In the genomic region with DNA sequence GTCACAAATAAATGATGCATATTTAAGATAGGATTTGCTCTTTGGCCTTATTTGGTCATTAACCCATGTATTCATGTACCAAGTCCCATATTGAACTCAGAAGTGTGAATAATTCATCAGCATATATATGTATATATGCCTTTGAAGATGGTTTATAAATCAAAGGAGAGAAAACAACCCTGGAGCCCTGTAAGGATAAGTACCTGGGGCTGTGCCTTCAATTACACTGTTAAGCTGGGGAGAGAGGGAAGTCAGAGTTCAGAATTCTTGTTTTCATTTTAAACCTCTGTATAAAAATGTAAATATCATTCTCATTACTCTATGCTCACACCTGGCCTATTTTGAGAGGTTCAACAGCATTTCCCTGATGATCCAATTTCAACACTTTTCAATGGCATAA, we compare ENCODE assay signal across 19 mouse cellular contexts.
"Had no signal": no experiment of that assay in that cellular context is flagged by ENCODE, and none has a peak within 500 bp of the region (broad histone marks: within the 10 kb centered on the region; RNA-seq: fewer than 3 reads in every experiment).

No protein-coding gene starts in this region.

- ATAC-seq: hindbrain, embryonic 16.5 days; hindbrain, postnatal 0 days; inflammation-experienced regulatory T-cells, adult 6 months; intestine, embryonic 15.5 days; intestine, embryonic 16.5 days; intestine, postnatal 0 days had no signal

- H3K27ac ChIP-seq: heart, embryonic 10.5 days; heart, embryonic 13.5 days; heart, embryonic 15.5 days; hindbrain, embryonic 10.5 days; hindbrain, embryonic 14.5 days; hindbrain, embryonic 15.5 days; hindbrain, postnatal 0 days; intestine, embryonic 15.5 days; kidney, embryonic 15.5 days; kidney, postnatal 0 days; layer of hippocampus, adult 2 months had no signal

- H3K4me1 ChIP-seq: heart, embryonic 10.5 days; heart, embryonic 12.5 days; heart, embryonic 13.5 days; heart, embryonic 15.5 days; hindbrain, embryonic 10.5 days; hindbrain, embryonic 12.5 days; intestine, embryonic 15.5 days; kidney, embryonic 15.5 days had no signal

- H3K36me3 ChIP-seq: heart, embryonic 10.5 days; heart, embryonic 12.5 days; heart, embryonic 13.5 days; heart, embryonic 15.5 days; hindbrain, embryonic 10.5 days; hindbrain, embryonic 12.5 days; hindbrain, embryonic 13.5 days; hindbrain, embryonic 15.5 days; intestine, embryonic 15.5 days; kidney, embryonic 15.5 days had no signal

- H3K9me3 ChIP-seq: heart, embryonic 10.5 days; heart, embryonic 12.5 days; heart, embryonic 13.5 days; heart, embryonic 15.5 days; hindbrain, embryonic 10.5 days; hindbrain, embryonic 12.5 days; hindbrain, embryonic 13.5 days; hindbrain, embryonic 15.5 days; intestine, embryonic 15.5 days; kidney, embryonic 15.5 days had no signal

- H3K27me3 ChIP-seq: heart, embryonic 12.5 days; heart, embryonic 13.5 days; heart, embryonic 15.5 days; hindbrain, embryonic 12.5 days; hindbrain, embryonic 13.5 days; hindbrain, embryonic 15.5 days; intestine, embryonic 15.5 days; kidney, embryonic 15.5 days had no signal

- H3K4me3 ChIP-seq: heart, embryonic 10.5 days; heart, embryonic 12.5 days; heart, embryonic 13.5 days; heart, embryonic 15.5 days; hindbrain, embryonic 10.5 days; hindbrain, embryonic 12.5 days; hindbrain, embryonic 13.5 days; hindbrain, embryonic 15.5 days; intestine, embryonic 15.5 days; kidney, embryonic 15.5 days; layer of hippocampus, adult 2 months had no signal

- H3K4me2 ChIP-seq: heart, embryonic 11.5 days; heart, embryonic 12.5 days; heart, embryonic 13.5 days; heart, embryonic 15.5 days; hindbrain, embryonic 12.5 days; hindbrain, embryonic 13.5 days; hindbrain, embryonic 14.5 days; hindbrain, embryonic 15.5 days; intestine, embryonic 15.5 days; kidney, embryonic 15.5 days had no signal

- H3K9ac ChIP-seq: heart, embryonic 12.5 days; heart, embryonic 13.5 days; heart, embryonic 15.5 days; hindbrain, embryonic 12.5 days; hindbrain, embryonic 13.5 days; hindbrain, embryonic 14.5 days; hindbrain, embryonic 15.5 days; intestine, embryonic 15.5 days; kidney, embryonic 15.5 days had no signal
